Mouse (Mus musculus): ENCODE data around the gene Hspb6.

GRCm38 (mm10) chr7:30540572-30540971, 11.4 kb upstream of the Hspb6 start:
- TF ChIP-seq POLR2A (IDR thresholded peaks at IDR 0.05; ENCODE audit: control insufficient read depth, low read depth, low read length) = no peak
- TF ChIP-seq CTCF (IDR thresholded peaks at IDR 0.05; ENCODE audit: control insufficient read depth, insufficient read depth, insufficient replicate concordance, low read depth, low read length) = no peak

Measured in testis, adult 2 months (tissue).